Mouse (Mus musculus) heart, adult 2 months (tissue): ENCODE data around the gene Tmem129. TPM values are rescaled to one million over a fixed set of nuclear protein-coding genes. Genes with fewer than 3 reads are reported as not detected.

ENCODE experiments used
- DNase-seq, 2 experiments: peaks; one replicate each; pipeline ENCODE4 v3.0.0; 2021
- H3K27ac ChIP-seq: fragments of 200-600 bp; 2 replicates; pipeline ENCODE4 v1.8.1; 2022
- H3K27me3 ChIP-seq: fragments of 200-500 bp; 2 replicates; pipeline ENCODE4 v1.6.1; 2012; ENCODE audit warnings: mild to moderate bottlenecking, low read length, inconsistent platforms, mixed read lengths; ENCODE audit not compliant: control insufficient read depth, insufficient read depth
- H3K36me3 ChIP-seq: fragments of 200-500 bp; 2 replicates; pipeline ENCODE4 v1.6.1; 2012; ENCODE audit warnings: low read length, inconsistent platforms; ENCODE audit not compliant: control insufficient read depth, insufficient read depth
- H3K4me1 ChIP-seq: fragments of 200-500 bp; 2 replicates; pipeline ENCODE4 v1.6.1; 2011; ENCODE audit warnings: low read length; ENCODE audit not compliant: control insufficient read depth, insufficient read depth
- H3K4me3 ChIP-seq: fragments of 200-600 bp; 2 replicates; pipeline ENCODE4 v1.8.1; 2022
- H3K79me2 ChIP-seq: fragments of 200-500 bp; replicated peaks from 2 replicates; pipeline ENCODE4 v1.6.1; 2012; ENCODE audit warnings: mild to moderate bottlenecking, inconsistent platforms, low read length, moderate library complexity, mixed read lengths; ENCODE audit not compliant: control insufficient read depth, insufficient read depth
- H3K9ac ChIP-seq: fragments of 200-500 bp; 2 replicates; pipeline ENCODE4 v1.6.1; 2012; ENCODE audit warnings: low read depth, mild to moderate bottlenecking, control low read depth, inconsistent platforms, low read length, mixed read lengths
- CTCF ChIP-seq: fragments of 200-600 bp; IDR thresholded peaks from 2 replicates; pipeline ENCODE4 v1.8.1; 2022; ENCODE audit warnings: antibody characterized with exemption, mild to moderate bottlenecking, moderate library complexity
- EP300 ChIP-seq: fragments of 200-500 bp; IDR thresholded peaks from 2 replicates; pipeline ENCODE4 v1.6.1; 2011; ENCODE audit warnings: low read depth, low read length, control low read depth; ENCODE audit not compliant: insufficient read depth
- POLR2A ChIP-seq: fragments of 200-500 bp; IDR thresholded peaks from 2 replicates; pipeline ENCODE4 v1.6.1; 2011; ENCODE audit warnings: mild to moderate bottlenecking, low read depth, low read length, control low read depth; ENCODE audit not compliant: insufficient read depth
- WGBS: fragments of 180-500 bp; shearing (Covaris S2); methylation state at CpG from one replicate; pipeline ENCODE4 v1.1.7; 2018; 5-methylcytosine and 5-hydroxymethylcytosine counted together
- intact Hi-C: fragments of 180-260 bp; cut with DNase I; formaldehyde crosslinking; loops from one replicate; pipeline ENCODE4 v1.15.1; 2025
- polyA plus RNA-seq: library from polyadenylated mRNA; depleted of rRNA; stranded (reverse); fragments of >200 nt; gene quantifications from 2 replicates; pipeline ENCODE4 v1.2.3, GENCODE M21; 2012
- total RNA-seq, 2 experiments: library from RNA; stranded (reverse); gene quantifications; 2 replicates each; pipeline ENCODE4 v1.2.3; 2021

Gene Tmem129
- total and polyA plus RNA-seq, 3 experiments, result 19.3 to 40.1 (median 21.8) TPM

- TF ChIP-seq EP300 (no peak), CTCF (no peak), POLR2A (no peak)
Observed at GRCm38 (mm10) chr5:33654424-33654823, 3.8 kb downstream of the Tmem129 start.

GRCm38 (mm10) chr5:33652783-33653173 is 5.4 kb downstream of the Tmem129 start:
- TF ChIP-seq POLR2A (no peak), CTCF (no peak), EP300 (no peak)
- Histone ChIP-seq H3K79me2 (no peaks in the 10 kb centered on the region), H3K4me3 (peak overlapping the region; percentile 27; the same call in 1 of the 2 replicates), H3K9ac (peak overlapping the region; percentile 20), H3K4me1 (peaks cover 8% of the 10 kb centered on the region), H3K27me3 (no peaks in the 10 kb centered on the region), H3K36me3 (peaks cover 10% of the 10 kb centered on the region; the same call in 1 of the 2 replicates), H3K27ac (peak overlapping the region; percentile 5; the same call in 1 of the 2 replicates)
- intact Hi-C loops, result loop anchor here (10.0 kb wide), 2 partner anchors 532 to 712 kb away; partner anchors contain the start of genes Fam193a and Mxd4
- DNase-seq, result no peak
- 5% methylated on average over 9 of the region's 9 CpGs for WGBS

More at GRCm38 (mm10) chr5:33654424-33654823, 3.8 kb downstream of the Tmem129 start:
- H3K36me3 ChIP-seq, result peaks cover 10% of the 10 kb centered on the region; the same call in 1 of the 2 replicates
- H3K27me3 ChIP-seq, result no peaks in the 10 kb centered on the region
- intact Hi-C loops, result loop anchor here (10.0 kb wide), 2 partner anchors 530 to 710 kb away; partner anchors contain the start of genes Fam193a and Mxd4
- no peaks in the 10 kb centered on the region for H3K79me2 ChIP-seq
- no peak overlapping the region for H3K4me3 ChIP-seq
- no peak overlapping the region for H3K27ac ChIP-seq
- no peak for DNase-seq
- H3K4me1 ChIP-seq, result peaks cover 8% of the 10 kb centered on the region
- H3K9ac ChIP-seq, result no peak overlapping the region
- 94% methylated on average over 13 of the region's 13 CpGs for WGBS

GRCm38 (mm10) chr5:33651921-33652782 is 6.1 kb downstream of the Tmem129 start, which contains the start of gene Slbp:
TSS of gene Slbp (minus strand) at chr5:33652574.
- no peaks in the 10 kb centered on the region for H3K27me3 ChIP-seq
- H3K4me3 ChIP-seq, result peak within 1 kb of the TSS; percentile 73
- DNase-seq, result peak; percentile 95 to 98
- H3K79me2 ChIP-seq, result no peaks in the 10 kb centered on the region
- H3K27ac ChIP-seq, result peak within 1 kb of the TSS; percentile 100
- under 1% methylated on average over 82 of the region's 82 CpGs for WGBS
- intact Hi-C loops, result loop anchor here (2.0 to 10.0 kb wide), 3 partner anchors 21 to 713 kb away; partner anchors contain the start of genes Fam193a and Mxd4
- H3K36me3 ChIP-seq, result peaks cover 11% of the 10 kb centered on the region; the same call in 1 of the 2 replicates
- peak within 1 kb of the TSS; percentile 65 for H3K9ac ChIP-seq
- peak; percentile 99 for TF ChIP-seq POLR2A
- peak; percentile 27; the same call in 1 of the 2 replicates for TF ChIP-seq EP300
- TF ChIP-seq CTCF, result 0 out of 2 replicates have a peak, but pooled peaks have one; percentile 6
- peaks cover 8% of the 10 kb centered on the region for H3K4me1 ChIP-seq

- DNase-seq, result no peak
- H3K27ac ChIP-seq, result peak overlapping the region; percentile 100
- intact Hi-C loops, result loop anchor here (2.0 to 10.0 kb wide), 3 partner anchors 21 to 713 kb away; partner anchors contain the start of genes Fam193a and Mxd4
- peaks cover 3% of the 10 kb centered on the region for H3K4me1 ChIP-seq
- peak overlapping the region; percentile 65 for H3K9ac ChIP-seq
- H3K79me2 ChIP-seq, result no peaks in the 10 kb centered on the region
- under 1% methylated on average over 11 of the region's 11 CpGs for WGBS
- H3K36me3 ChIP-seq, result peaks cover 11% of the 10 kb centered on the region; the same call in 1 of the 2 replicates
- TF ChIP-seq CTCF (no peak), EP300 (no peak), POLR2A (no peak)
- peak overlapping the region; percentile 73 for H3K4me3 ChIP-seq
- H3K27me3 ChIP-seq, result no peaks in the 10 kb centered on the region
Observed at GRCm38 (mm10) chr5:33651541-33651920, 6.7 kb downstream of the Tmem129 start.

GRCm38 (mm10) chr5:33651017-33651416 is 7.2 kb downstream of the Tmem129 start:
- intact Hi-C loops, result loop anchor here (2.0 to 10.0 kb wide), 3 partner anchors 20 to 714 kb away; partner anchors contain the start of genes Fam193a and Mxd4
- TF ChIP-seq CTCF (no peak), EP300 (no peak), POLR2A (no peak)
- no peak for DNase-seq
- Histone ChIP-seq H3K27ac (peak overlapping the region; percentile 100), H3K4me1 (peaks cover 2% of the 10 kb centered on the region), H3K4me3 (peak overlapping the region; percentile 73), H3K36me3 (peaks cover 11% of the 10 kb centered on the region; the same call in 1 of the 2 replicates), H3K27me3 (no peaks in the 10 kb centered on the region), H3K9ac (no peak overlapping the region), H3K79me2 (0 out of 2 replicates have a peak, but pooled peaks cover 3% of the 10 kb centered on the region)
- WGBS, result 11% methylated on average over 2 of the region's 2 CpGs
